Comparison of ENCODE assay signal across 8 mouse cellular contexts in genomic region chr6:134928889-134929310, GRCm38 (mm10). TPM values are rescaled to one million over a fixed set of nuclear protein-coding genes. Genes with fewer than 3 reads are reported as not detected.
DNase-seq lines count a peak whose midpoint lies in the region; ATAC-seq and TF ChIP-seq lines count a peak whose summit lies in the region.

No protein-coding gene starts in this region.

- H3K4me1 ChIP-seq in brown adipose tissue, adult 24 weeks (ENCODE audit: control insufficient read depth, insufficient read depth, insufficient read length, low read length) = no peaks in the 10 kb centered on the region
- H3K4me1 ChIP-seq in forebrain, embryonic 12.5 days = peaks cover 51% of the 10 kb centered on the region
- H3K4me1 ChIP-seq in intestine, embryonic 15.5 days (replicated peaks) = peaks cover 13% of the 10 kb centered on the region
- H3K4me1 ChIP-seq in liver, embryonic 16.5 days (ENCODE audit: control insufficient read depth, low read depth, low read length) = peaks cover 39% of the 10 kb centered on the region
- peaks cover 13% of the 10 kb centered on the region for H3K4me1 ChIP-seq in olfactory bulb, adult 2 months (ENCODE audit: control insufficient read depth, insufficient read depth, low read length)

- DNase-seq in adrenal gland, adult (ENCODE audit: inconsistent age in 2 of 2, low spot score in 1 of 2) = peak; percentile 36 to 73
- DNase-seq in adrenal gland, adult 8-10 months = no peak
- DNase-seq in urinary bladder, adult 2 months (ENCODE audit: low spot score) = no peak

- WGBS in forebrain, embryonic 12.5 days = 1% methylated on average over 15 of the region's 15 CpGs
- WGBS in intestine, embryonic 15.5 days = 0% methylated on average over 15 of the region's 15 CpGs
- 0% methylated on average over 15 of the region's 15 CpGs for WGBS in liver, embryonic 16.5 days (ENCODE audit: insufficient replicate concordance)
- 5% methylated on average over 15 of the region's 15 CpGs for whole genome bisulfite sequencing in olfactory bulb, adult 2 months

- peak overlapping the region; percentile 63 for H3K4me3 ChIP-seq in brown adipose tissue, adult 24 weeks (ENCODE audit: insufficient read depth, low read depth, low read length)
- H3K4me3 ChIP-seq in forebrain, embryonic 12.5 days (replicated peaks) = peak overlapping the region; percentile 57
- peak overlapping the region; percentile 57 for H3K4me3 ChIP-seq in intestine, embryonic 15.5 days (replicated peaks)
- H3K4me3 ChIP-seq in liver, embryonic 16.5 days (ENCODE audit: low read depth, low read length) = peak overlapping the region; percentile 86
- H3K4me3 ChIP-seq in olfactory bulb, adult 2 months (ENCODE audit: insufficient read depth, low read depth, low read length) = peak overlapping the region; percentile 45

- peak overlapping the region; percentile 93 for H3K4me2 ChIP-seq in forebrain, embryonic 12.5 days
- H3K4me2 ChIP-seq in intestine, embryonic 15.5 days (replicated peaks) = peak overlapping the region; percentile 93
- H3K4me2 ChIP-seq in liver, embryonic 16.5 days (ENCODE audit: low read depth, low read length) = peak overlapping the region; percentile 99

- H3K9ac ChIP-seq in forebrain, embryonic 12.5 days = peak overlapping the region; percentile 85
- H3K9ac ChIP-seq in intestine, embryonic 15.5 days = peak overlapping the region; percentile 32; the same call in 1 of the 2 replicates
- peak overlapping the region; percentile 94 for H3K9ac ChIP-seq in liver, embryonic 16.5 days (ENCODE audit: low read depth, low read length)

- peaks cover 4% of the 10 kb centered on the region; the same call in 1 of the 2 replicates for H3K36me3 ChIP-seq in forebrain, embryonic 12.5 days (replicated peaks)
- no peaks in the 10 kb centered on the region for H3K36me3 ChIP-seq in intestine, embryonic 15.5 days
- H3K36me3 ChIP-seq in liver, embryonic 16.5 days (ENCODE audit: control insufficient read depth, insufficient read depth) = peaks cover 7% of the 10 kb centered on the region

- ATAC-seq in forebrain, embryonic 12.5 days (ENCODE audit: low FRiP score) = peak; percentile 28
- peak; percentile 44 for ATAC-seq in intestine, embryonic 15.5 days
- peak; percentile 54 for ATAC-seq in liver, embryonic 16.5 days (ENCODE audit: low read depth)

- H3K9me3 ChIP-seq in forebrain, embryonic 12.5 days = no peaks in the 10 kb centered on the region
- no peaks in the 10 kb centered on the region for H3K9me3 ChIP-seq in intestine, embryonic 15.5 days
- H3K9me3 ChIP-seq in liver, embryonic 16.5 days (replicated peaks; ENCODE audit: control insufficient read depth, low read length) = no peaks in the 10 kb centered on the region

- no peaks in the 10 kb centered on the region for H3K27me3 ChIP-seq in forebrain, embryonic 12.5 days
- no peaks in the 10 kb centered on the region for H3K27me3 ChIP-seq in intestine, embryonic 15.5 days (replicated peaks)
- no peaks in the 10 kb centered on the region for H3K27me3 ChIP-seq in liver, embryonic 16.5 days (ENCODE audit: control insufficient read depth, insufficient read depth, low read depth, low read length)

- TF ChIP-seq CTCF in olfactory bulb, adult 2 months (IDR thresholded peaks at IDR 0.05; ENCODE audit: insufficient read depth, low read depth, low read length) = no peak

- 0 out of 2 replicates have a peak overlapping the region, but pooled peaks have one; percentile 21 for H3K27ac ChIP-seq in brown adipose tissue, adult 24 weeks (replicated peaks; ENCODE audit: low read depth, low read length)
- peak overlapping the region; percentile 100 for H3K27ac ChIP-seq in forebrain, embryonic 12.5 days
- peak overlapping the region; percentile 100 for H3K27ac ChIP-seq in intestine, embryonic 15.5 days
- peak overlapping the region; percentile 100 for H3K27ac ChIP-seq in liver, embryonic 16.5 days (ENCODE audit: low read length)
- H3K27ac ChIP-seq in olfactory bulb, adult 2 months (ENCODE audit: insufficient read depth, low read depth, low read length) = no peak overlapping the region

- TF ChIP-seq POLR2A in olfactory bulb, adult 2 months (IDR thresholded peaks at IDR 0.05; ENCODE audit: insufficient read depth, low read depth, low read length) = no peak

RNA-seq across cellular contexts. Expression of gene Cdkn1b, which starts 8.7 kb away (rescaled TPM):
- total RNA-seq in adrenal gland, adult 8-10 months (2022) = 10 to 100 TPM; 32.9 to 44.0 (median 37.1) TPM
- polyA plus RNA-seq in brown adipose tissue, adult 24 weeks (2012; ENCODE audit: insufficient read depth, insufficient read length, missing spikeins) = 17.1 and 20.7 TPM in 2 replicates
- polyA plus RNA-seq in forebrain, embryonic 12.5 days (2016; fragmentation: Nextera tagmentation; extraction: Ambion mirVana) = 36.4 and 40.5 TPM in 2 replicates
- polyA plus RNA-seq in intestine, embryonic 15.5 days (2015; fragmentation: Nextera tagmentation; extraction: Ambion mirVana) = 15.3 and 15.9 TPM in 2 replicates
- polyA plus RNA-seq in liver, embryonic 16.5 days (2015; fragmentation: Nextera tagmentation; extraction: Ambion mirVana) = 11.7 and 17.4 TPM in 2 replicates
- polyA plus RNA-seq in olfactory bulb, adult 2 months (2012; ENCODE audit: insufficient read depth, insufficient read length, low replicate concordance, missing spikeins) = 69.9 TPM in 1 of 2 replicates, not detected in the other
- 28.8 and 32.3 TPM in 2 replicates for polyA plus RNA-seq in urinary bladder, adult 2 months (2012; rRNA removed)

RNA-seq across cellular contexts. Expression of gene Gpr19, which starts 30.5 kb away (rescaled TPM):
- total RNA-seq in adrenal gland, adult 8-10 months (2022) = 1 to 10 TPM; 7.1 to 9.8 (median 7.9) TPM
- polyA plus RNA-seq in brown adipose tissue, adult 24 weeks (2012; ENCODE audit: insufficient read depth, insufficient read length, missing spikeins) = 3.5 and 4.8 TPM in 2 replicates
- polyA plus RNA-seq in forebrain, embryonic 12.5 days (2016; fragmentation: Nextera tagmentation; extraction: Ambion mirVana) = 38.5 and 45.6 TPM in 2 replicates
- polyA plus RNA-seq in intestine, embryonic 15.5 days (2015; fragmentation: Nextera tagmentation; extraction: Ambion mirVana) = 10.4 and 10.6 TPM in 2 replicates
- 5.7 and 6.4 TPM in 2 replicates for polyA plus RNA-seq in liver, embryonic 16.5 days (2015; fragmentation: Nextera tagmentation; extraction: Ambion mirVana)
- polyA plus RNA-seq in olfactory bulb, adult 2 months (2012; ENCODE audit: insufficient read depth, insufficient read length, low replicate concordance, missing spikeins) = not detected in 2 replicates
- 9.5 and 9.7 TPM in 2 replicates for polyA plus RNA-seq in urinary bladder, adult 2 months (2012; rRNA removed)

RNA-seq across cellular contexts. Expression of gene Apold1, which starts 52.6 kb away (rescaled TPM):
- 1 to 10 TPM; 1.8 to 8.8 (median 2.2) TPM for total RNA-seq in adrenal gland, adult 8-10 months (2022)
- 2.8 and 22.1 TPM in 2 replicates for polyA plus RNA-seq in brown adipose tissue, adult 24 weeks (2012; ENCODE audit: insufficient read depth, insufficient read length, missing spikeins)
- polyA plus RNA-seq in forebrain, embryonic 12.5 days (2016; fragmentation: Nextera tagmentation; extraction: Ambion mirVana) = 3.7 and 3.9 TPM in 2 replicates
- polyA plus RNA-seq in intestine, embryonic 15.5 days (2015; fragmentation: Nextera tagmentation; extraction: Ambion mirVana) = 3.5 and 3.6 TPM in 2 replicates
- 2.0 and 2.3 TPM in 2 replicates for polyA plus RNA-seq in liver, embryonic 16.5 days (2015; fragmentation: Nextera tagmentation; extraction: Ambion mirVana)
- not detected in 2 replicates for polyA plus RNA-seq in olfactory bulb, adult 2 months (2012; ENCODE audit: insufficient read depth, insufficient read length, low replicate concordance, missing spikeins)
- 1.9 TPM in 2 replicates for polyA plus RNA-seq in urinary bladder, adult 2 months (2012; rRNA removed)

Comparison
In these comparisons a context has a peak if more than half of its experiments do, and no peak if none do; other contexts are left out.
1. DNase-seq: peak in adrenal gland, adult (2 of 2); none in adrenal gland, adult 8-10 months (single experiment) and urinary bladder, adult 2 months (single experiment).
2. H3K9ac ChIP-seq: peak in every context shown above with its lines; median percentile 94 in liver, embryonic 16.5 days; 85 in forebrain, embryonic 12.5 days; 32 in intestine, embryonic 15.5 days.
3. Peak in every context shown above with its lines, with median percentiles within 50 percentile points of each other: H3K4me3 ChIP-seq, ATAC-seq and H3K4me2 ChIP-seq.